Mouse (Mus musculus): ENCODE data around the gene Nme1. TPM values are rescaled to one million over a fixed set of nuclear protein-coding genes. Genes with fewer than 3 reads are reported as not detected.
A peak's percentile ranks its signal among the peaks of the same experiment; 100 is the strongest.

Gene Nme1
- 10 to 100 TPM; 65.8 to 73.3 TPM for total RNA-seq (2021)
- long read RNA-seq, transcript Nme1-203 (5 exons, 3,181 nt): major isoform, 165 of 172 reads
- long read RNA-seq, partial matches to known transcripts: 5 of 172 reads
- long read RNA-seq, other reads (novel, unspliced or antisense): 0 of 172 reads

DNA sequence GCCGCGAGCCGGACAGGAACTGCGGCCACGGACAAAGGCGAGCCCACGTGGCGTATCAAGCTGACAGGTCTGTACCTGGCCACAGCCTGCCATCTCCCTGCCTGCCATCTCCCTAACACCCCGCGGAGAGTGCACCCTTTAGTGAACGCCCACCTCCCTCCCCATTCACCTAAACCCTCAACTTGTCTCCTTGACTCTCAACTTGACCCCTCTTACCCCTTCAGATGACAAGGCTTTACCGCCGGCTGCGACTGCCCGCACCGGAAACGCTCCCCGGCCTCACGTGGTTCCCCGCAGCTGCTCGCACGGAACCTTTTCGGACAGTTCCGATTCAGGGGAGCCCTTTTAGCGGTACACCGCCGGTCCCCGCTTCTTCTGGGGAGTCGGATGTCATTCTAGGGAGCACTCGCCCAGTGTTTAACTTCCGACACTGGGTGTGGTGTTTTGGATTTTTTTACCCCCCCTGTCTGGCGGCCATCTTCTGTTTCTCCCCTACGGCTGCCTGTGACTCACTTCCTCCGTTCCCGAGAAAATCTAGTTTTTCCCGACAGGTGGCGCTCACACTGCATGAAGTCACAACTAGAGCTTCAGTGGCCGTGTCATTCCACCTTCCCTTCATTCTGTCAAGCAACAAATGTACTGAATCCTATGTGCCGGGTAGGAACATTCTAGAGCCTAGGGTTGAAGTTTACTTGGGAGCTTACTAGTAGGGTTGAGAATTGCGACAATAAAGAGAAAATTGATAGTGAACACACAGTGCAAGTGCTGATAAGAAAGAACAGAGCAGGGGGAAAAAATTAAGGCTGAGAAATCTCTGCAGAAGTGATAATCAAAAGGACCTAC, at the start of gene Nme1, which contains the start of gene Gm20390:
TSS of gene Nme1 (minus strand) at position 517 of the 843 bp plus-strand sequence.
TSS of gene Gm20390 (minus strand) at position 289 of the 843 bp plus-strand sequence.
- DNase-seq (ENCODE audit: low spot score in 2 of 2): peak; percentile 95 to 99

GRCm38 (mm10) chr11:94003346-94003745, 35.0 kb upstream of the Nme1 start:
- DNase-seq (ENCODE audit: low spot score in 2 of 2): no peak

DNA sequence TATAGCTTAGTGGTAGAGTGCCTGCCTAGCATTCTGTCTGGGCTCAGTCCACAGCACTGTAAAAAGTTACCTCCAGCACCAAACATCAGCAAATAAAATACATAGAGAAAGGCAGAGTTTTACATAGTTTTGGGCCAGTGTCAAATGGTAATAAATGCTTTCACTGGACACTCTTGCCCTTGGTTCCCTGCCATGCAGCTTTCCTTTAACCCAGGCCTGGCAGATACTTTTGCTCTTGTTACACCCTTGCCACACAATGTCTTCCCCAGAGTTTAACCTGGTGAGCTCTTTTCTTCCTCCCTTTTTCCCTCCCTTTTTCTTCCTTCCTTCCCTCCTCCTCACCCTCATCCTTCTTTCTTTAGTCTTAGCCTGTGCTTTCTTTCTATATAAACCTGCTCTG, 31.0 kb upstream of the Nme1 start:
- DNase-seq (ENCODE audit: low spot score in 2 of 2): no peak

DNA sequence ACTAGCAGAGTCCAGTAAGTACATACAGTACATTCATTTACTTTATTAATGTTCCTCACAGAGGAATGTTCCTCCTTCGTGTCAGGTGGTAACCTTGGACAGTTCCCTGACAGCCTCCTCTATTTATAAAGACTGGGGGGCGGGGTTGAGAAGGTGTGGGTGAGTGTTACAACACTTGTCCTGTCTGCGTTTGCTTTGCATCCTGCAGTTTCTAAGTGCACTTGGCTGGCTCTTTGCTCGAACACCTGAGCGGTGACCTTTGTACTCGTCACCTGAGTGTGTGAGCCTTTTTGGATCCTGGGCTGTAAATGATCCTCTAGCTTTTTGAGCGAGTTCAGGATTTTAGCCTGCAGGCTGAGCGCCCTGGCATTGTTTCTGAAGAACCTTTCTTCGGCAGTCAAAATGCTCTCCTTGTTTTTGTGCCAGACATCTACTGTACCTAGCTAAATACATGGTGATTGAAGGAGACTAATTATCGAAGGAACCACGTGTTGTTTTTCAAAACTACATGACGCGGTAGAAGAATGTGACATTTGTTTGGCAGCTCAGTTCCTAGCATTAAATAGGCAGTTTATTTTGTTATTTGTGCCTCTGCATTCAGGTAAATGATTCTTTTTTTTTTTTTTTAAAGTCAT, 28.9 kb upstream of the Nme1 start:
- no peak for DNase-seq (ENCODE audit: low spot score in 2 of 2)

- peak in 1 of 2 experiments; percentile 45 for DNase-seq (ENCODE audit: low spot score in 2 of 2)
Measured at GRCm38 (mm10) chr11:93996306-93997140, 28.2 kb upstream of the Nme1 start.

- DNase-seq (ENCODE audit: low spot score in 2 of 2): peak; percentile 89 to 95
Measured at GRCm38 (mm10) chr11:93995720-93996305, 27.5 kb upstream of the Nme1 start, which contains the start of gene Spag9. TSS of gene Spag9 (plus strand) at chr11:93996091.

DNA sequence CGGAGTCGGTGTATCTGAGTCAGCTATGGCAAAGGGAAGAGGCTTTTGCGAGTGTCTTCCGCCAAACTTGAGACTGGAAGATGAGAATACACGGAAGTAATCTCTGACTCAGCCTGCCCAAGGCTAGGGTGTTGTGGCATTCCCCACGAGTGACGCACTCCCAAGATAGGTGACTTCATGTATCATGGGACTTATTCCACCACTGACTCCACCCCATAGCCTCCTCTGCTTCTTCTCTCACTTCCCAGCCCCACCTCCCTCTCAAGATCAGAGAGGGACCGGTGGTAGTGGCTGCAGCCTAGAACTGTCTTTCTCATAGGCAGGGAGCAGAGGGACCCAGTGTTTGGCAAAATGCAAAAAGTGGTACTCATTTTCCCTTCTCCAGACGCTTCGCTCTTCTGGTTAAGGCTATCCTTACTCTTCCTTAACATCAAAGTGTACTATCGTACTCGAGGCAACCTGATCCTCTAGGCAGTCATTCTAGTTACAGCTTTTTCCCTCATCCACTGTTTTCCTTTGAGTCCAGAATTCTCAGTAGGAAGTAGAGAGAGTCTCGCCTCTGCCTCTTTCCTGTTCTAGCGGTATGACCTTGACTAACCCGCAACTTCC, 26.9 kb upstream of the Nme1 start:
- DNase-seq (ENCODE audit: low spot score in 2 of 2): peak; percentile 69 to 78

DNA sequence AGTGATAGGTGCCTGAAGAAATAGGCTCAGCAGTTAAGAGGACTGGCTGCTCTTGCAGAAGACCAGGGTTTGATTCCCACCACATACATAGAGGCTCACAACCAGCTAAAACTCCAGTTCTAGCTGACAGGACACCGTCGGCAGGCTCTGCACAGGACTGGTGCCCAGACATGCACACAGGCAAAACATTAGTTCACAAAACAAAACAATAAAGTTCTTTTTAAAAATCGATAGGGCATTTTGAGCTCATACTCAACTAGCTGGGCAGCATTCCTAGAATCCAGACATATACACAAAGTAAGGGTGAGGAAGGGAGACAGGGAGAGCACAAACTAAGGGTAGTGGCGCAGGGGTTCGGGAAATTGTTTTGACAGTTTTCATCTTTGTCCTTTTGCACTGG, 26.2 kb upstream of the Nme1 start:
- DNase-seq (ENCODE audit: low spot score in 2 of 2): no peak

DNA sequence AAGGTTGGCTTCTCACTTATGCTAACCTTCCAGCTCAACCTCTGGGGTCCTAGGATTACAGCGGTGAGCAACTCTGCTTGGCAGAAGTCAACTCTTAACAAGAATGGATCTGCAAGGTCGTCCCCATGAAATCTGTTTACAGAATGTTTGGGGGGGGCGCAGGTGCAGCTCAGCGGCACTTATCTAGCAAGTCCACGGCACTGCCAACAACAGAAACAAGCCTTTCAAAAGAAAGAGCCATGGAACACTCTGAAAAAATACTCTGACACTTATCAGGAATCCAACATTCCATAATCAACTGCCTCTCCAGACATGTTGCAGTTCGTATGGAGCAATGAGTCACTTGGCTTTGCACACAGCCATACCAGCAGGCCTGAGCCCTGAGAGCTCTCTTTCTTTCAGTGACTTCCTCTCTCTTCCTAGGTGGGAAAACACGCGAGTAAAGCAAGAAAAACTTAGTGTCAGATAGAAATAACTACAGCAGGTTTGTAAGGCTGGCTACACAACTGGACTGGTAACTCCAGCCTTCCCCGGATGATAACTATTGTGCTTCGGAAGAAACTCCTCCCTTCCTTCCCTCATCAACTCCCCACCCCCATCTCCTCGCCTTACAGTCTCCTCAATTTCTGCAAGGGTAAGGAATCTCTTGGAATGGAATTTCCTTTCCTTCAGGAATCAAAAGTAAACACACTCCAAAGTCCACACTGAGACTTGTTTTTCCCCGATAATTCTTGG, 20.2 kb upstream of the Nme1 start:
- DNase-seq (ENCODE audit: low spot score in 2 of 2): no peak

- DNase-seq (ENCODE audit: low spot score in 2 of 2): no peak
Measured at GRCm38 (mm10) chr11:93987625-93988327, 19.5 kb upstream of the Nme1 start.

- no peak for DNase-seq (ENCODE audit: low spot score in 2 of 2)
Measured at GRCm38 (mm10) chr11:93987026-93987425, 18.7 kb upstream of the Nme1 start.

DNA sequence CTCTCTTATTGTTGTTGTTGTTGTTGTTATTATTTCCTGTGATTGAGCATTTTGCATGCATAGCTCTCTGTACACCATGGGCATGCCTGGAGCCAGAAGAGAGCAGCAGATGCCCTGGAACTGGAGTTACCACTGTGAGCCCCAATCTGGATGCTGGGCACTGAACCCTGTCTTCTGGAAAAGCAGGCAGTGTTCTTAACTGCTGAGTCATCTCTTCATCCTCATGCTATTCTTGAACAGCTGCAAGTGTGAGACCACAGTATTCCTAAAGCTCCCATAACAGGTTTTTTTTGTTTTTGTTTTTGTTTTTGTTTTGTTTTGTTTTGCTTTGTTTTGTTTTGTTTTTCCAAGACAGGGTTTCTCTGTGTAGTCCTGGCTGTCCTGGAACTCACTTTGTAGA, 18.0 kb upstream of the Nme1 start:
- no peak for DNase-seq (ENCODE audit: low spot score in 2 of 2)

GRCm38 (mm10) chr11:93985265-93985664, 16.9 kb upstream of the Nme1 start:
- DNase-seq (ENCODE audit: low spot score in 2 of 2): no peak

DNA sequence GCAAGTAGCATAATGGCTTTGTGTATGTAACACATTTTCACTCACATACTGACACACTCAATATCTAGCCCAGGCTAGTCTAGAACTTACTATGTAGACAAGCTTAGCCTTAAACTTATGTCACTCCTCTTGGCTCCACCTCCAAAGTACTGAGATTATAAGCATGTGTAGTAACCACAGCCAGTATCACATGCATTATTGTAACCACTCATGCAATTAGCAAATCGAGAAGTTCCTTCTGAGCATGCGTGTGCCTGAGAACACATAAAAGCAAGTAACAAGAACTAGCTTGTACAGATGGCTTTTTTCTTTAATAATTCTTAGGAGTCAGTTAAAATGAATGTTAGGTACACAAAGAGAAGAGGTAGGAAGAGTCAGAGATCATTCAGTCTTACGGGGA, 16.3 kb upstream of the Nme1 start:
- no peak for DNase-seq (ENCODE audit: low spot score in 2 of 2)

DNA sequence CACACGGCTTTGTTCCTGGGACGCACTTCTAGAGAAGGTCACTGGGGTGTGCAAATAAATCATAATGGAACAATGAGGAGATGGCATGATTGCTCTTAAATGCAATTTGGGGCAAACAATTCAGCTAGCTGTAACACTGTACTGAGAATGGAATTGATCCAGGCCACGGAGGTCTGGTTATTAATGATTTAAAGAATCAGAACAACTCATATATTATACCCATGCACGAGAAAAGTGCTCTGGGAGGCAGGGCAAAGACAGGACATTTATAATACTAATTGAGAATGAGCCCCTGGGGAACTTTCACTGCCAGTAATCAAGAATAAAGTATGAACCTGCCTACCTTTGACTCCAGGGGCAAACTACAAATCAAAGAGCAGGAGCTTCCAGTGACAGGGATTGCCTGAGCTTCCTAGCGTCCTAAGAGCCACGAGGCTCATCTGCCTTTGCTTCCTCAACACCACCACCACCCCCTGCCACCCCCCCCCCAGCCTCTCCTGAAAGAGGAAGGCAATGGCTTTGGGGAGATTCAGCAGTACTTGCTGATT, 11.3 kb upstream of the Nme1 start:
- no peak for DNase-seq (ENCODE audit: low spot score in 2 of 2)

- DNase-seq (ENCODE audit: low spot score in 2 of 2): no peak
Measured at GRCm38 (mm10) chr11:93972951-93973350, 4.6 kb upstream of the Nme1 start.

DNA sequence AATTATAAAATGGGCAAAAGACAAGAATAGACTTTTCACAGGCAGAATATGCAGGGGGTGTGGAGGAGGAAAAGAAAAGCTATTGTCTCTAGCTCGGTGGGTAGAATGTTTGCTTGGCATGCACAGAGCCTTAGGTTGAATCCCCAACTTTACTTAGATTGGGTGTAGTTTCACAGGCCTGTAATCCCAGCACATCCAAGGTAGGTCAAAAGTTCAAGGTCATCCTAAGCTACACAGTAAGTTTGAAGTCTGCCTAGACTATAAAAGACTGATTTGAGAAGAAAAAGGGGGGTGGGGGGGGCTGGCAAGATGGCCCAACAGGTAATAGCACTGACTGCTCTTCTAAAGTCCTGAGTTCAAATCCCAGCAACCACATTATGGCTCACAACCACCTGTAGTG, 1.5 kb upstream of the Nme1 start:
- no peak for DNase-seq (ENCODE audit: low spot score in 2 of 2)

GRCm38 (mm10) chr11:93969171-93969570, 850 bp upstream of the Nme1 start:
- DNase-seq (ENCODE audit: low spot score in 2 of 2): no peak

DNA sequence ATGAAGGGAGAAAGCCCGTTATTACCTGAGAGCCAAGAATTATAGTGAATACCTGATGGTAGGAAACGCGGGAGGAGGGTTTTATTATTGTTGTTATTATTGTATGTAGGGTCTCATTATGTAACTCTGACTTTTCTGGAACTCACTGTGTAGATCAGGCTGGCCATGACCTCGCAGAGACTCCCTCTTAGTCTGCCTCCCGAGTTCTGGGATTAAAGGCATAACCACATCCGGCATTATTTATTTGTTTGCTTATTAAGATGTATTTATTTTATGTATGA, 467 bp upstream of the Nme1 start:
- no peak for DNase-seq (ENCODE audit: low spot score in 2 of 2)
